Mouse (Mus musculus): ENCODE results near the gene Csde1. TPM values are rescaled to one million over a fixed set of nuclear protein-coding genes. Genes with fewer than 3 reads are reported as not detected.

Csde1 gene
- 103 and 136 TPM in 2 replicates for polyA plus RNA-seq (2021; fragmentation: Nextera tagmentation)
- long read RNA-seq, experiment 1, full-length matches to known transcripts, result 1,064 of 1,273 reads
- long read RNA-seq, experiment 1, partial matches to known transcripts, result 118 of 1,273 reads
- long read RNA-seq, experiment 1, other reads (novel, unspliced or antisense), result 91 of 1,273 reads
- long read RNA-seq, experiment 2, full-length matches to known transcripts, result 106 of 264 reads
- long read RNA-seq, experiment 2, partial matches to known transcripts, result 137 of 264 reads
- long read RNA-seq, experiment 2, other reads (novel, unspliced or antisense), result 21 of 264 reads

GRCm38 (mm10) chr3:103020249-103020942, at the start of gene Csde1:
TSS of gene Csde1 (plus strand) at chr3:103020426.

GRCm38 (mm10) chr3:102995605-102996321, 24.5 kb upstream of the Csde1 start, which contains the start of gene Sike1:
TSS of gene Sike1 (plus strand) at chr3:102995708.

GRCm38 (mm10) chr3:103058207-103059157, 38.3 kb downstream of the Csde1 start, which contains the start of gene Nras:
TSS of gene Nras (plus strand) at chr3:103058285.

GRCm38 (mm10) chr3:103073771-103074170, 53.5 kb downstream of the Csde1 start, which contains the start of gene Ampd1:
TSS of gene Ampd1 (plus strand) at chr3:103074014.

GRCm38 (mm10) chr3:103102454-103103390, 82.5 kb downstream of the Csde1 start, which contains the start of gene Dennd2c:
TSS of gene Dennd2c (plus strand) at chr3:103102604.

Other genes starting within 250 kb of the Csde1 start
- 0.05 and 0.33 TPM in 2 replicates for gene Tshb, start 237.7 kb upstream of the Csde1 start, polyA plus RNA-seq (2021; fragmentation: Nextera tagmentation)
- not detected in 2 replicates for gene Sycp1, start 84.3 kb upstream of the Csde1 start, polyA plus RNA-seq (2021; fragmentation: Nextera tagmentation)
- not detected in 2 replicates for gene Nr1h5, start 56.3 kb upstream of the Csde1 start, polyA plus RNA-seq (2021; fragmentation: Nextera tagmentation)
- gene Sike1, start 24.7 kb upstream of the Csde1 start, polyA plus RNA-seq (2021; fragmentation: Nextera tagmentation), result 29.7 and 32.8 TPM in 2 replicates
- gene Nras, start 37.9 kb downstream of the Csde1 start, polyA plus RNA-seq (2021; fragmentation: Nextera tagmentation), result 39.1 and 47.7 TPM in 2 replicates
- gene Ampd1, start 53.6 kb downstream of the Csde1 start, polyA plus RNA-seq (2021; fragmentation: Nextera tagmentation), result not detected in 2 replicates
- 0.15 and 0.21 TPM in 2 replicates for gene Dennd2c, start 82.2 kb downstream of the Csde1 start, polyA plus RNA-seq (2021; fragmentation: Nextera tagmentation)
- 135 and 171 TPM in 2 replicates for gene Bcas2, start 151.2 kb downstream of the Csde1 start, polyA plus RNA-seq (2021; fragmentation: Nextera tagmentation)